Mouse (Mus musculus) small intestine, adult 2 months (tissue): ENCODE data around the gene Mark4.

Experiments
- CTCF ChIP-seq: fragments of 200-500 bp; IDR thresholded peaks from 2 replicates; pipeline ENCODE4 v1.5.1; 2012; ENCODE audit warnings: low read depth, mild to moderate bottlenecking, control low read depth, inconsistent platforms, low read length, moderate library complexity, mixed read lengths; ENCODE audit not compliant: insufficient replicate concordance, insufficient read length; ENCODE audit errors: extremely low read depth
- POLR2A ChIP-seq: fragments of 200-500 bp; IDR thresholded peaks from 2 replicates; pipeline ENCODE4 v1.6.1; 2012; ENCODE audit warnings: low read depth, mild to moderate bottlenecking, control low read depth, inconsistent platforms, low read length, moderate library complexity

- TF ChIP-seq CTCF (no peak), POLR2A (no peak)
Observed at GRCm38 (mm10) chr7:19459144-19459870, 686 bp upstream of the Mark4 start.
